Mouse (Mus musculus) splenic B cell, adult 2 months (primary cell): ENCODE results near the gene Fam136a.

Experiments
- DNase-seq: peaks from one replicate; pipeline ENCODE4 v3.0.0-alpha.2; 2011; ENCODE audit warnings: low read depth, low spot score
- H3K27me3 ChIP-seq: 2 replicates; pipeline ENCODE4 v1.6.1; 2012; ENCODE audit warnings: mild to moderate bottlenecking, low read length, moderate library complexity, mixed read lengths; ENCODE audit not compliant: control insufficient read depth, poor library complexity, insufficient read depth, severe bottlenecking
- H3K36me3 ChIP-seq: 2 replicates; pipeline ENCODE4 v1.6.1; 2012; ENCODE audit warnings: mild to moderate bottlenecking, low read length, moderate library complexity, mixed read lengths; ENCODE audit not compliant: control insufficient read depth, poor library complexity, insufficient read depth, severe bottlenecking

Fam136a gene

DNA sequence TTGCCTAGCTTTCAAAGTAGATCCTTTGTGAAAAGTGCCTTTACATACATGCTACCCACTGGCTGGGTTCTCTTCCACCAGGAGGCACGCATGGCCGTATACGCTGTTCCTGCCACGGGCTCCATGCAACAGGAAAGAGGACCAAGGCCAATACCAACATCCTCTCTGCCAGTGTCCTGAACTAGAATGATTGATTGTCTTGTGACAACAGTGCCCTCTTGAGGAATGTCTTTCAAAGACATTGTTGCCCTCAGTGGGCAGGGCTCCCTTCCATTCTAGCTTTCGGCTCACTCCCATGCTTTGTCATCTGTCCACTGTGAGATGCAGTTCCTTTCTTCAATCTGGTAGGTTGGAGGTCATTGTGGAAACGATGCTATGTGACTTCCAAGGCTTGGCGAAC is 16.2 kb upstream of the Fam136a start:
- DNase-seq: peak; percentile 25
- Histone ChIP-seq H3K27me3 (no peaks in the 10 kb centered on the region), H3K36me3 (no peaks in the 10 kb centered on the region)

DNA sequence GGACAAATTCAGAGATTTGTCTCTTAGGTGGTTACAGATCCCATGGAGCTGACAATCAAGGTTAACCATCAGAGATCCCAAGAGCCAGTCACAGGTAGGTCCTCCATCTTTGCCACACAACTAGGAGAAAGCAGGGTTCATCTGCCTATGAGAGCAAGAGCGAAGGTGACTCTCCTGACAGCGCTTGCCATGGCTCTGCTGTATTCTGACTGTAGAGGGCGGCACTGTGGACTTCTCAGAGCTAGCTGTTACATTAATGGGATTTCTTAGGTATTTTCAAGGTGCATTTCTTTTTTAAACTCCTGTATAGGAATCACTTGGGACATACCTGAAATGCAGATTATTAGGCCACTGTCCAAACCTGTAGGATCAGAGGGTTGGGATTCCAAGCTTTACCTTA is 10.5 kb upstream of the Fam136a start:
- DNase-seq: peak; percentile 14
- no peaks in the 10 kb centered on the region for H3K27me3 ChIP-seq
- H3K36me3 ChIP-seq: no peaks in the 10 kb centered on the region

DNA sequence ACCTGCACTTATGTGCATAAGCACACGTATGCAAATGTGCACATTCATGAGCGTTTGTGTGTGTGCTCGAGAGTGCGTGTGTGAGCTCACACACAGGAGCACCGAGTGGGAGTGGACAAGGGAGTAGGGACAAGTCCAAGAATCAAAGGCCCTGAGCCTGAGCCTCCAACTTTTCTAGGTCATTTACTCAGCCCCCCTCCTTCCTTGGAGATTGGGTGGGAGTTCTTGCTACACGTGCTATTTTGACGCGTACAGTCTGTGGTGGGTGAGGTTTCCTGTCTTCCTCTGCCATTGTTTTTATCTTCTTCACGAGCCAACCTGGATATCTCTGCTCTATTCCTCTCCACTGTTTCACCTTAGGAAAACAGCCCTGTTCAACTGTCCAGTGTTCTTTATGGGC is 8.5 kb upstream of the Fam136a start:
- DNase-seq: no peak
- Histone ChIP-seq H3K27me3 (no peaks in the 10 kb centered on the region), H3K36me3 (no peaks in the 10 kb centered on the region)

DNA sequence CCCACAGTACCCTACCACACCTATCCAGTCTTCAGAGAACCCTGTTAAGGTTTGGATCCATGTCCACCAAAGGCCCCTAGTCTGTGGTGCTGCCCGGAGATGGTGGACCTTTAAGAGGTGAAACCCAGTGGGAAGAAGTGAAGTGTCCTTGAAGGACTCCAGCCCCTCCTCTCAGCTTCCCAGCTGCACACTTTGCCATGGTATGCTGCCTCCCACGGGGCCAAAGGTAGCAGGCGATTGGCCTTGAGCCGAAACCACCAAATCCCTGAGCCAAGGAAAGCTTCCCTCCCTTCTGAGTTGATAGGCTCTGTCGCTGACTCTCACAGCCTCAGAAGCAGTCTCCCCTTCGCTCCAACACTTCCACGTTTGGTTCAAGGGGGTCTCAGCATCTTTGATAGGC is 4.8 kb upstream of the Fam136a start:
- no peak for DNase-seq
- H3K36me3 ChIP-seq: no peaks in the 10 kb centered on the region
- no peaks in the 10 kb centered on the region for H3K27me3 ChIP-seq

DNA sequence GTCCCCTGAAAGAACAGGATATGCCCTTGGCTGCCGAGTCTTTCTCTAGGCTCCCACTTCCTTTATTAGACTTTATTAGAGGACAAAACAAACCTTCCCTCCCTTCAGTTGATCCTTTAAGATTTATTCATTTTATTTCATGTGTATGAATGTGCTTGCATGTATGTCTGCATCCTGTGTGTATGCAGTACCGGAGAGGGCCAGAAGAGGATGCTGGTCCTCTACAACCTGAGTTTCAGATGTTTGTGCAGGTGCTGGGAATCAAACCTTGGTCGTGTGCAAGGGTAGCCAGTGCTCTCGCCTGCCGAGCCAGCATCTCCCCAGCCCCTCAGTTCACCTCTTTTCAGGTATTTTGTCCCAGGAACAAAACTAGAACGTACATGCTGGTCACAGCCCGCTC is 4.1 kb upstream of the Fam136a start:
- DNase-seq: no peak
- H3K27me3 ChIP-seq: no peaks in the 10 kb centered on the region
- no peaks in the 10 kb centered on the region for H3K36me3 ChIP-seq

DNA sequence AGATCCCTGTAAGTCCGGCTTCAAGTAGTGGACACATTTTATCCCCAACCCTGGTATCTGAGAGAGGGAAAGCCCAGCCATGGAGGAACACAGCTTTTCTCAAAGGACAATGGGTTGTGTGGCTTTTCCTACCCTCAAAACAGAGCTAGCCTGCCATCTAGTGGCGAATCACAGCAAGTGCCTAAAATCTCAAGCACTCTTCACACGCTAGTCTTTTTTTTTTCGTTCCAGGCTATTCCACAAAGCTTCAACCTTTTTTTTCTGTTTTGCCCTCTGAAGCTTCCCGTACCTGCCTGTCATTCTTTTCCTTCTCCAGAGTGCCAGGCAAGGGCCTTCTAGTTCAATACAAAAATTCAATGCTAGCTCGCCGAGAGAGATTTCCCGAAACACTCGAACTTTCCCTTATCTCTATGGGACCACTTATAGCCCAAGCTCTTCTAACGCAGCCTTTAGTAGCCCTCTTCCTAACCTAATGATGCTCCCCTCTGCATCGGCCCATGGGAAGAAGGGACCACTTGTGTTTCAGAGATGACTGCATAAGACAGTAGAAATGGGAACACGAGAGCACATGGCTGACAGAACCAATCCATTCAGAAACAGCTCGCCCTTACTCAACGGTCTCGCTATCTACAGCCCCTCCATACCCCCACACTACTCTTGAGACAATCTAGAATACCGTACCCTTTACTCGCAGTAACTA is 854 bp upstream of the Fam136a start:
- H3K27me3 ChIP-seq: no peaks in the 10 kb centered on the region
- H3K36me3 ChIP-seq: peaks cover 4% of the 10 kb centered on the region; the same call in 1 of the 2 replicates
- DNase-seq: peak; percentile 85

DNA sequence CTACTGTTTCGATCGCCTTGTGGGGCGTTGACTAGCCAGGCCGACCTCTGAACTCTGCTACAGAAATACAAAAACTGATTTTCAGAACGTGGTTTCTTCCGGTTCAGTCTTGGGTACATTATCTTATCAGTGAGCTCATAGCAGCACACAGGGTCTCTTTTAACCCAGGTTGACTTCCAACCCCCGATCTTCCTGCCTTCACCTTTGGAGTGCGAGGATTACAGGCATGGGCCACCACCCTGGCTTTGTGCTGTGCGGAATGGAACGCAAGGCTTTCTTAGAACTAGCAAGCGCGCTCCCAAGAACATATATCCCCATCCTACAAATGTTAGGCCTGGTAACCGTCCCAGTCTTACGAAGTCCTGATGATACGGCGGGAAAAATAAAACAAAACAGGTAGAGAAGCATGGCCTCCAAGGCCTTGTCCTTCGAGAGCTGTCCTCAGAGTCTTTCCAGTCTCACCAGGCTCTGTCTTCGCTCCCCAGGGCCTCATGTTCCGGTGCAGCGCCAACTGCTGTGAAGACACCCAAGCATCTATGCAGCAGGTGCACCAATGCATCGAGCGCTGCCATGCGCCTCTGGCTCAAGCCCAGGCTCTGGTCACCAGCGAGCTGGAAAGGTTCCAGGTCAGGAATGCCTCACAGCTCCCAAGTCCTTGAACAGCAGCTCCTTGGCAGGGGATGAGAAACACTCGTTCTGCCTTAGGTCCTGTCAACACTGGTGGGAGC is 843 bp downstream of the Fam136a start:
- Histone ChIP-seq H3K27me3 (no peaks in the 10 kb centered on the region), H3K36me3 (peaks cover 4% of the 10 kb centered on the region; the same call in 1 of the 2 replicates)
- no peak for DNase-seq

DNA sequence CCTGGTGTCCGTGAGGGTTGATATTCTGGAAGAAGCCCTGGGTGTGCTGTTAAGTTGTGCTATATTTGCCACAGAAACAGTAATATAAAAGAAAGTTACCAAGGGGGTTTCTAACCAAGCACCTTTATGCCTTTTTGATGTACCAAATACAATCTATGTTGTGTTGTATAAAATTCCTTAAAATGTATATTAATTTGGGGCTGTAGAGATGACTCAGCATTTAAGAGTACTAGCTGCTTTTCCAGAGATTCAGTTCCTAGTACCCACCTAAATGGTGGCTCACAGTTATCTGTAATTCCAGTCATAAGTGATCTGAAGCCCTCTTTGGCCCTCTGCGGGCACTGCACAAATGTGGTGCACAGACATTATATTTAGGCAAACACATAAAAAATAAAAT is 1.4 kb downstream of the Fam136a start:
- Histone ChIP-seq H3K27me3 (no peaks in the 10 kb centered on the region), H3K36me3 (peaks cover 4% of the 10 kb centered on the region; the same call in 1 of the 2 replicates)
- no peak for DNase-seq

DNA sequence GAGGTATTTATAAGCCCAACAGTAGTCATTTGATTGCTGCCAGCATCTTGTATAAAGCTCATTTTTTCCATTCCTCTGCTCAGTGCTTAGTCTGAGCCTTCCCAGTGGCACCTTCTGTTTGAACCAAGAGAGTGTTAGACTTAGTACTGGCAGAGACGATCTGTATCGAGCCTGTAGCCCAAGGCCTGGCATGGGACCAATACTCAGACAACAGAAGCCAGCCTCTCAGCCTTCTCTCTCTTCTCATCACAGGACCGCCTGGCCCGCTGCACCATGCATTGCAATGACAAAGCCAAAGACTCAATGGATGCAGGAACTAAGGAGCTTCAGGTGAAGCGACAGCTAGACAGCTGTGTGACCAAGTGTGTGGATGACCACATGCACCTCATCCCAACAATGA is 3.0 kb downstream of the Fam136a start:
- no peaks in the 10 kb centered on the region for H3K27me3 ChIP-seq
- no peak for DNase-seq

DNA sequence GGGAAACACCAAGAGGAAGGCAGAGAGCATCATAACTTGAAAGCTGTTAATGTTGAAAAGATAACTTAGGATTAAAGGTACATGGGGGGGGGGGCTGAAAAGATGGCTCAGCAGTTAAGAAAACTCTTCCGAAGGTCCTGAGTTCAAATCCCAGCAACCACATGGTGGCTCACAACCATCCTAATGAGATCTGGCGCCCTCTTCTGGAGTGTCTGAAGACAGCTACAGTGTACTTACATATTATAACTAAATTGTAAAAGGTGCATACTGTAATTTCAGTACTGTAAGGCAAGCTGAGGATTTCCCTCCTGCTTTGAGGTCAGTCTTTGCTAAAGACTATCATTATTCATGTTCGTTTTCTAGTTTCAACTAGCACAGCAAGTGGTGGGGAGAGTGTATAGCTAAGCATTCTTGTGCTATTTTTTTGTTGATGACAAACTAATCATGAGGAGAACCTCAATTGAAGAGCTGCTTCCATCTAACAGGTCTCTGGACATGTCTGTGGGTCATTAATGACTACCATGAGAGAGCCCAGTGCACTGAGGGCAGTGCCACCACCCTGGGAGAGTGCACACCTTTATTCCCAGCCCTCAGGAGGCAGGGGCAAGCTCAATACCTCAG is 4.8 kb downstream of the Fam136a start:
- peaks cover 4% of the 10 kb centered on the region; the same call in 1 of the 2 replicates for H3K36me3 ChIP-seq
- no peaks in the 10 kb centered on the region for H3K27me3 ChIP-seq
- peak; percentile 63 for DNase-seq

More for the DNA sequence above, 3.0 kb downstream of the Fam136a start:
- H3K36me3 ChIP-seq: peaks cover 4% of the 10 kb centered on the region; the same call in 1 of the 2 replicates

DNA sequence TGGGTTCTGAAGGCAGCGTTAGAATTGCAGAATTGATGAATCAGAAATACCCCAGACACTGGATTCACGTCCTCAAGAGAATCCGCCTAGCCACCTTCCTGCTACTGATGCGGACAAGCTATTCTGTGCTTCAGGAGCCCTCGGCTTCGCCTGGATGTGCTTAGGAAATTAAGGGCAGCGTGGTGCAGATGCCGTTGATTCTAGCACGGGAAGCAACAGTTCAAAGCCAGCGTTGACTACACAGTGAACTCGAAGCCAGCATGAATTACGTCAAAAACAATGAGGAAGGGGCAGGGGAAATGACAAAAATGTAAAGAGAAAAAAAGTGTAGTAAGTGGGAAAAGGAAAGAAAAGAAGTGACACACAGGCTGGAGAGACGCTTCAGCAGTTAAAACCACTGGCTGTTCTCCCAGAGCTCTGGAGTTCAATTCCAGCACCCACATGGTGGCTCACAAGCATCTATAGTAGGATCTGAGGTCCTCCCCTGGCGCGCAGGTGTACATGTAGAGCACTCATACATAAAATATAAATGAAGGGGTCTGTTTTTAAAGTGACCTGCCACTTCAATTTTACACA is 5.4 kb downstream of the Fam136a start, which contains the start of gene Snrpg:
TSS of gene Snrpg (plus strand) at position 541 of the 576 bp plus-strand sequence.
- Histone ChIP-seq H3K27me3 (no peaks in the 10 kb centered on the region), H3K36me3 (peaks cover 4% of the 10 kb centered on the region; the same call in 1 of the 2 replicates)
- no peak for DNase-seq

DNA sequence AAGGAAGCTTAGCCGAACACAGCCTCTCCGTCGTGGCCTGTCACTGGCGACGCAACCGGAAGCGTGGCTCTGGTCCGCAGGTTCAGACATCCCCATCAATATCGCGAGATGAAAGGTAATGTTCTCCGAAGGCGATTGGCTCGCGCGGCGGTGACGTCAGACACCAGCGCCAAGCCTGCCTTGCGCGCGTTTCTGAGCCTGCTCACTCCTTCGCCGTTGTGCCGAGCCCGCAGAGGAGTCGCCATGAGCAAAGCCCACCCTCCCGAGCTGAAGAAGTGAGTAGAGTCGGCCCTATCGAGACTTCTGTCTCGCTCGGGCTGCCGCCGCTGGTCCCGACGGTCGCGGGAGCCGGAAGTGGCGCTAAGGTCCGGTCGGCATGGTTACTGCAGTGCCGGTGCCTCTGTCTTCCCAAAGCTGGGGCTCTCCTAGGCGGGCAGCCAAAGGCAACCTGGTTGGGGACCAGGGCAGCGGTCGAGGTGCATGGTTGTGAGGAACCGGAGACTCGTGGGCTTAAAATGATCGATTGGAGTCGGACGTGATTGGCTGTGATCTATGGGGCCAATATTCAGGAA is 6.0 kb downstream of the Fam136a start:
- peaks cover 4% of the 10 kb centered on the region; the same call in 1 of the 2 replicates for H3K36me3 ChIP-seq
- no peaks in the 10 kb centered on the region for H3K27me3 ChIP-seq
- DNase-seq: peak; percentile 97

DNA sequence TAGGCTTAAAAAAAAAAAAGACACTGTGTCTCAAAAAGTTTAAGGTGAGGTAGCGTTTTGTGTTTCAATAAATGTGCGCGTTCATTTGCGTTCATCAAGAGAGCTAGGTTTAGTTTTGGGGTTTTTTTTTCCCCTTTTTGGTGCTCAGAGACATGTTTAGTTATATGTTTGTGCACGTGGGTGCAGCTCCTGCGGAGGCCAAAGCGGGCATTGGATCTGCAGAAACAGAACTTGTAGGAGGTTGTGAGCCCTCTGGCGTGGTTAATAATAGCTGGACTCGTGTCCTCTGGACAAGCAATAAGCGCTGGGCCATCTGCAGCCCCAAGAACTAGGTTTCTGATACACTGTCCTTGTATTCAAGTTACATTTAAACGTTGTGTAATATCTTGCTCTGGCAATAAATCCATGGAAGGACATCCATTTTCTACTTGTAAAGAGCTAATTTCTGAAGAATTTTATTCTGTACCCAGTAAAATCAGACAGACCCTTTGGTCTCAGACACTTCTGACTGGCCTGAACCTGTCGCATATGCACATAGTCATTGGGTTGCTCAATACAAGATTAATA is 6.6 kb downstream of the Fam136a start:
- no peak for DNase-seq
- Histone ChIP-seq H3K36me3 (peaks cover 8% of the 10 kb centered on the region; the same call in 1 of the 2 replicates), H3K27me3 (no peaks in the 10 kb centered on the region)

DNA sequence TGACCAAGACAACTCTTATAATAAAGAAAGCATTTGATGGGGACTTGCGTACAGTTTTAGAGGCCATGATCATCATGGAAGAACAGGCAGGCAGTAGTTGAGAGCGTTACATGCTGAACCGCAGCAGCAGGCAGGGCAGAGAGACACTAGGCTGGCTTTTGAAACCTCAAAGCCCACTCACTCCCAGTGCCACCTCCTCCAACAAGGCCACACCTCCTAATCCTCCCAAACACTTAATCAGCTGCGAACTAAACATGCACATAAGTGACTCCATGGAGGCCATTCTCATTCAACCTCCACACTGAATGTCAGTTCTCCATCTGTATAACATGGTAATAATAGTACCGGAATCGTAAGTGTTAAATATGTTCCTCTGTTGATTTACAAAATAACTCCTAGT is 8.1 kb downstream of the Fam136a start:
- DNase-seq: no peak
- Histone ChIP-seq H3K36me3 (peaks cover 10% of the 10 kb centered on the region), H3K27me3 (no peaks in the 10 kb centered on the region)
